Mouse (Mus musculus) heart, postnatal 0 days (tissue): Measurements from ENCODE around the gene Gm42372.

Experiments
- CTCF ChIP-seq: IDR thresholded peaks from 2 replicates; pipeline ENCODE4 v1.5.1; 2016; ENCODE audit warnings: antibody characterized with exemption, control low read depth, low read depth
- EP300 ChIP-seq: IDR thresholded peaks from 2 replicates; pipeline ENCODE4 v1.6.1; 2016; ENCODE audit warnings: antibody characterized with exemption, low read depth

DNA sequence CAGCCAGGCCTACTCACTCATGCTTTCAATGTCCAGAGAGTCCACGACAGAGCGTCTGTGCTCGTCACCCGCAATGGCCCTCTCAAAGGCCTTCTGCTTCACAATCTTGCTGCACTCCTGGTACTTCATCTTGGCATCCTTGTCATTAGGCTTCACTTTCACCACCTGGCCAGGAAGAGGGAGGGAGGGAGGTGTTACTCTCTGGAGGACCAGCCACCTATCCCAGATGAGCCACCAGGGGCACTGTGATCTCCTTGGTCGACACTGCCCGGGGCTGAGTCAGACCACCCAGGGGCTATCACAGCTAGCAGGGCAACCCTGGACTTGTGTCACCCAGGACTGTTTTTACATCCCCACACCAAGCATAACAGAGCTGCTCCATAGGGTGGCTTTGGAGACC lies 32.5 kb downstream of the Gm42372 start:
- TF ChIP-seq CTCF, result peak; percentile 23; the same call in 1 of the 2 replicates
- no peak for TF ChIP-seq EP300
